ENCODE assay signal across 29 mouse cellular contexts in genomic region chr2:7933617-7934016, GRCm38 (mm10).
DNase-seq lines count a peak whose midpoint lies in the region; TF ChIP-seq lines count a peak whose summit lies in the region.
"Had no signal": no experiment of that assay in that cellular context is flagged by ENCODE, and none has a peak within 500 bp of the region (broad histone marks: within the 10 kb centered on the region; RNA-seq: fewer than 3 reads in every experiment).

No protein-coding gene starts in this region.

- no peaks in the 10 kb centered on the region for H3K27me3 ChIP-seq in cerebellum, adult 2 months (ENCODE audit: control insufficient read depth, insufficient read depth, low read length)
- H3K27me3 ChIP-seq: heart, embryonic 12.5 days; hindbrain, embryonic 13.5 days; kidney, embryonic 15.5 days; limb, embryonic 12.5 days; liver, embryonic 15.5 days; midbrain, embryonic 15.5 days; neural tube, embryonic 15.5 days had no signal

- no peak overlapping the region for H3K4me3 ChIP-seq in layer of hippocampus, adult 2 months
- H3K4me3 ChIP-seq in cerebellum, adult 2 months (replicated peaks; ENCODE audit: insufficient read depth, low read depth, low read length) = no peak overlapping the region
- H3K4me3 ChIP-seq: erythroblast, embryonic 14.5 days; heart, adult 2 months; heart, embryonic 12.5 days; hindbrain, embryonic 13.5 days; kidney, embryonic 15.5 days; limb, embryonic 12.5 days; liver, embryonic 15.5 days; midbrain, embryonic 10.5 days; midbrain, embryonic 15.5 days; neural tube, embryonic 15.5 days had no signal

- no peaks in the 10 kb centered on the region for H3K4me1 ChIP-seq in cerebellum, adult 2 months (ENCODE audit: control insufficient read depth, insufficient read depth, low read length)
- H3K4me1 ChIP-seq: heart, embryonic 12.5 days; hindbrain, embryonic 13.5 days; kidney, embryonic 15.5 days; limb, embryonic 12.5 days; liver, embryonic 15.5 days; midbrain, embryonic 10.5 days; midbrain, embryonic 15.5 days; neural tube, embryonic 15.5 days had no signal

- 72% methylated on average over 6 of the region's 6 CpGs for WGBS in cerebellum, adult 2 months

- TF ChIP-seq CTCF in layer of hippocampus, adult 2 months (conservative IDR thresholded peaks at IDR 0.05) = no peak
- no peak for TF ChIP-seq CTCF in cerebellum, adult 2 months (IDR thresholded peaks at IDR 0.05; ENCODE audit: borderline replicate concordance, insufficient read depth, low read depth, low read length)

- no peak for TF ChIP-seq POLR2A in cerebellum, adult 2 months (IDR thresholded peaks at IDR 0.05; ENCODE audit: borderline replicate concordance, insufficient read depth, low read length)

- peak overlapping the region; percentile 57 for H3K27ac ChIP-seq in layer of hippocampus, adult 2 months
- H3K27ac ChIP-seq in cerebellum, adult 2 months (ENCODE audit: insufficient read depth, low read length) = no peak overlapping the region
- H3K27ac ChIP-seq: heart, adult 2 months; hindbrain, embryonic 13.5 days; kidney, embryonic 15.5 days; limb, embryonic 12.5 days; liver, embryonic 15.5 days; midbrain, embryonic 10.5 days; midbrain, embryonic 15.5 days; neural tube, embryonic 15.5 days had no signal

- DNase-seq in layer of hippocampus, adult 2 months (ENCODE audit: low spot score in 2 of 2) = peak in 1 of 2 experiments; percentile 18
- no peak for DNase-seq in layer of hippocampus, postnatal 36 days
- DNase-seq in right cerebral cortex, adult 2 months (ENCODE audit: low spot score in 2 of 2) = peak; percentile 43 to 53
- DNase-seq in right cerebral cortex, postnatal 14 days = no peak
- peak; percentile 22 for DNase-seq in right cerebral cortex, postnatal 25 days
- DNase-seq in cerebellum, adult 2 months = no peak
- DNase-seq in embryo, embryonic 10 days (ENCODE audit: low spot score) = no peak
- DNase-seq: adrenal gland, postnatal 14 days; cerebellum, adult 11-12 months; cerebellum, postnatal 10 days; forebrain, postnatal 0 days; heart, adult 2 months; heart, postnatal 4 days; kidney, adult 18-20 months; kidney, postnatal 25 days; lung, embryonic 14.5 days; retina, postnatal 1 day; spleen, adult 18-20 months; thymus, adult 18-20 months; thymus, postnatal 25 days had no signal

Comparison
In these comparisons a context has a peak if more than half of its experiments do, and no peak if none do; other contexts are left out.
1. DNase-seq: peak in right cerebral cortex, adult 2 months (2 of 2) and right cerebral cortex, postnatal 25 days (single experiment); none in layer of hippocampus, postnatal 36 days (0 of 2), right cerebral cortex, postnatal 14 days (single experiment), cerebellum, adult 2 months (0 of 2) and embryo, embryonic 10 days (single experiment).